Mouse (Mus musculus) G1E (cell line): ENCODE measurements around the gene Carf.

Experiments used
- CTCF ChIP-seq: IDR thresholded peaks from 2 replicates; pipeline ENCODE4 v1.5.1; 2012; ENCODE audit warnings: low read depth, low read length, inconsistent platforms, mixed read lengths
- GATA1 ChIP-seq: IDR thresholded peaks from 2 replicates; pipeline ENCODE4 v1.6.1; 2012; ENCODE audit warnings: borderline replicate concordance, low read length, inconsistent platforms, mixed read lengths
- GATA2 ChIP-seq: IDR thresholded peaks from 2 replicates; pipeline ENCODE4 v1.6.1; 2012; ENCODE audit warnings: low read depth, low read length, inconsistent platforms, borderline replicate concordance
- POLR2AphosphoS5 ChIP-seq: IDR thresholded peaks from 2 replicates; pipeline ENCODE4 v1.6.1; 2012; ENCODE audit warnings: low read depth, low read length, inconsistent platforms; ENCODE audit not compliant: insufficient replicate concordance
- TAL1 ChIP-seq: conservative IDR thresholded peaks from 2 replicates; pipeline ENCODE4 v1.6.1; 2012; ENCODE audit warnings: low read depth, low read length, inconsistent platforms, mixed read lengths

DNA sequence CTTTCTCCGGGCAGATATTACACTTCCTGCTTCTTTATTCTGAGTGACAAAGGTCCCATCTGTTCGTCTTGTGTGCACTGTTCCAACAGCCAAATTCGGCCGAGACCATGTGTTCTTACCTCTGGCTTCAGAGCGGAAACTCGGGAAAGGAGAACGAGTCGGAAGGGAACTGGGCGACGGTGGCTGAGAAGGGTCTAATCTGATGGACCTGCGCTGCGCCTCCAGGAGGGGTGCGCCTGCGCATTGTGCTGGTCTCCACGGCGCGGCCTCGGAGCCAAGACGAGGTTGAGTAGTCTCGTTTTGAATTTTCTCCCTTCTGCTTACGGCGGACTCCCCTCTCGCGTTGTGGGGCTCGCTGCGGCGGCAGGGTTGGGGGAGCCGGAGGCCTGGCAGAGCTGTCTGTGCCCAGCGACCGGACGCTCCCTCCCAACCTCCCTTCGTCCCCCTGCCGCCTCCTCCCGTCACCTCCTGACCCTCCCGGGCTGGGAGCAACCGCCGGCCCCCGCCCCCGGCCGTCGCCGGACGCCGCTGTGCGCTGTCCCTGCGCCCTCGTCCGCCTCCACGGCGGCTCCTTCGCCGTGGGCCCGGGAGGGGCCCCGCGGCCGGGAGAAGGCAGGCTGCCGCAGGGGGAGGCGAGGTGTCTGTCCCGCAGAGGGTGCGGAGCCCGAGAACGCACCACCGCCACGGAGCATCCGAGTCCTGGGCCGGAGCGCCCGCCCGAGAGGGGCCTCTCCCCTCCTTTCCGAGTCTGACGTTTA, at the start of gene Carf, which contains the start of gene Wdr12:
- no peak for TF ChIP-seq CTCF
- TF ChIP-seq POLR2AphosphoS5, result peak; percentile 73; the same call in 1 of the 2 replicates
- TF ChIP-seq GATA2, result no peak
- no peak for TF ChIP-seq TAL1
- no peak for TF ChIP-seq GATA1
